Mouse (Mus musculus) E14TG2a.4 (cell line): Measurements from ENCODE around the gene Dnlz.

Experiments
- CTCF ChIP-seq: conservative IDR thresholded peaks from 2 replicates; pipeline ENCODE4 v1.5.1; 2014; ENCODE audit warnings: low read length
- NANOG ChIP-seq: IDR thresholded peaks from 2 replicates; pipeline ENCODE4 v1.6.1; 2014; ENCODE audit warnings: borderline replicate concordance, low read length, mixed read lengths
- POU5F1 ChIP-seq: IDR thresholded peaks from 2 replicates; pipeline ENCODE4 v1.6.1; 2014; ENCODE audit warnings: low read length, borderline replicate concordance

- no peak for TF ChIP-seq CTCF
- no peak for TF ChIP-seq POU5F1
- no peak for TF ChIP-seq NANOG
These were observed 36.8 kb upstream of the Dnlz start for GRCm38 (mm10) chr2:26388682-26389153.
